Mouse (Mus musculus) lung, postnatal 14 days (tissue): ENCODE results near the gene Olfr834.

Experiments
- DNase-seq: peaks from one replicate; pipeline ENCODE4 v3.0.0; 2021

The Olfr834 gene

DNA sequence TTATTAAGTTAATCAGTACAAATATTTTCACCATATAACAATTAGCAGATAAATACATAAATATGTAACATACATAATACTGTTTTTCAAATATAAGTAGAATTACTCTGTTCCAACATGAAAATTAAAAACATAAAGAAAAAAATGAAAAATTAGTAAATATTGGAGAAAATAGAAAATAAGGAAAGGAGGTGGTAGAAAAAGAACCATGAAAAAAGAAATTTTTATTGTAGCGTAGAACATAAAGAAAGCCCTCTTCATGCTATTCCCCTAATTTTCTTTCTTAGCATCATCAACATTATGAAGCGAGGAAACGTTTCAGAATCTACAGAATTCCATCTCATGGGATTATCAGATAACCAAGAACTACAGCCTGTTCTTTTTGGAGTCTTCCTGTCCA lies at the start of gene Olfr834:
Olfr834 (plus strand) TSS at position 301 of the 400 bp plus-strand sequence.
- no peak for DNase-seq

- no peak for DNase-seq
Measured at GRCm38 (mm10) chr9:18962021-18962420, 25.8 kb upstream of the Olfr834 start.

DNA sequence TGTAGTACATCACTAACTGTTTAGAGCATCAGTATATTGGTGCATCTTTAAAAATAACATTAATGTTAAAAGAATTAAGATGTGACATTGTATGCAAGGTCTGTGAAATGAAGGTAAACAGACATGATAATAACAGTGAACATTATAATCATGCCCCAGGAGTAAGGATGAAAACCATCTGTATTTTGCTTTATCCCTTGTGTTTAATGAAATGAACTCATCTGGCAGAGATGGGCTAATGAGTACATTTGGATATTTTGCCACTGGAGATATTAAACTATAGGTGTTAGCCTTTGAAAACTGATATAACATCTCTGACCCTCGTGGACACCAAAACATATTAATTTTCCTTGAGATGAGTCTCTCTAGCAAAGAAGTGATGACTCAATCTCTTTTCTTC lies 44.6 kb downstream of the Olfr834 start, which contains the start of gene Olfr835:
Olfr835 (plus strand) TSS at position 301 of the 400 bp plus-strand sequence.
- DNase-seq = no peak
